Mouse (Mus musculus): Measurements from ENCODE around the gene Ccdc158. TPM values are rescaled to one million over a fixed set of nuclear protein-coding genes. Genes with fewer than 3 reads are reported as not detected.

Gene Ccdc158
- polyA plus RNA-seq, 1 experiment from 2014 or later: 0.94 TPM

- 74% methylated on average over 14 of the region's 14 CpGs for WGBS
- H3K9me3 ChIP-seq: no peaks in the 10 kb centered on the region
- H3K4me1 ChIP-seq: no peaks in the 10 kb centered on the region
- no peak overlapping the region for H3K4me3 ChIP-seq (replicated peaks)
- H3K27ac ChIP-seq: no peak overlapping the region
- no peak overlapping the region for H3K4me2 ChIP-seq
- H3K27me3 ChIP-seq (replicated peaks): no peaks in the 10 kb centered on the region
- no peak for ATAC-seq (ENCODE audit: insufficient read depth, low FRiP score, low read depth)
- H3K36me3 ChIP-seq: no peaks in the 10 kb centered on the region
- H3K9ac ChIP-seq: no peak overlapping the region
Measured at GRCm38 (mm10) chr5:92579559-92579958, 95.5 kb downstream of the Ccdc158 start.

GRCm38 (mm10) chr5:92571232-92571631 lies 103.8 kb downstream of the Ccdc158 start:
- Histone ChIP-seq H3K9me3 (no peaks in the 10 kb centered on the region), H3K9ac (no peak overlapping the region), H3K4me1 (no peaks in the 10 kb centered on the region), H3K27me3 (replicated peaks) (no peaks in the 10 kb centered on the region), H3K4me2 (no peak overlapping the region), H3K4me3 (replicated peaks) (no peak overlapping the region), H3K36me3 (no peaks in the 10 kb centered on the region), H3K27ac (no peak overlapping the region)
- ATAC-seq (ENCODE audit: insufficient read depth, low FRiP score, low read depth): no peak
- WGBS: 79% methylated on average over 4 of the region's 4 CpGs

GRCm38 (mm10) chr5:92562002-92562401 lies 113.1 kb downstream of the Ccdc158 start:
- Histone ChIP-seq H3K36me3 (no peaks in the 10 kb centered on the region), H3K27me3 (replicated peaks) (no peaks in the 10 kb centered on the region), H3K27ac (no peak overlapping the region), H3K4me2 (no peak overlapping the region), H3K9me3 (no peaks in the 10 kb centered on the region), H3K4me3 (replicated peaks) (no peak overlapping the region), H3K4me1 (no peaks in the 10 kb centered on the region), H3K9ac (no peak overlapping the region)
- 76% methylated on average over 13 of the region's 13 CpGs for WGBS
- ATAC-seq (ENCODE audit: insufficient read depth, low FRiP score, low read depth): no peak

- 66% methylated on average over 2 of the region's 2 CpGs for WGBS
- no peaks in the 10 kb centered on the region for H3K9me3 ChIP-seq
- H3K36me3 ChIP-seq: no peaks in the 10 kb centered on the region
- no peak overlapping the region for H3K9ac ChIP-seq
- H3K27me3 ChIP-seq (replicated peaks): no peaks in the 10 kb centered on the region
- no peak overlapping the region for H3K4me2 ChIP-seq
- H3K27ac ChIP-seq: no peak overlapping the region
- no peaks in the 10 kb centered on the region for H3K4me1 ChIP-seq
- no peak overlapping the region for H3K4me3 ChIP-seq (replicated peaks)
- ATAC-seq (ENCODE audit: insufficient read depth, low FRiP score, low read depth): no peak
Measured at GRCm38 (mm10) chr5:92560201-92560600, 114.9 kb downstream of the Ccdc158 start.

Other genes starting within 250 kb of the Ccdc158 start
- 42.8 and 43.5 TPM in 2 replicates for gene Nup54, start 240.1 kb downstream of the Ccdc158 start, polyA plus RNA-seq (2015; fragmentation: Nextera tagmentation; extraction: Ambion mirVana)
- 15.8 and 17.0 TPM in 2 replicates for gene Scarb2, start 168.4 kb downstream of the Ccdc158 start, polyA plus RNA-seq (2015; fragmentation: Nextera tagmentation; extraction: Ambion mirVana)
- 0.13 and 0.36 TPM in 2 replicates for gene Fam47e, start 120.2 kb downstream of the Ccdc158 start, polyA plus RNA-seq (2015; fragmentation: Nextera tagmentation; extraction: Ambion mirVana)
- 58.3 and 66.7 TPM in 2 replicates for gene Stbd1, start 72.2 kb downstream of the Ccdc158 start, polyA plus RNA-seq (2015; fragmentation: Nextera tagmentation; extraction: Ambion mirVana)
- 9.2 and 12.3 TPM in 2 replicates for gene Shroom3, start 8.2 kb upstream of the Ccdc158 start, polyA plus RNA-seq (2015; fragmentation: Nextera tagmentation; extraction: Ambion mirVana)

Measured in stomach, embryonic 15.5 days (tissue).